ENCODE assay signal across 9 mouse cellular contexts in genomic region chr19:5295736-5296075, GRCm38 (mm10). TPM values are rescaled to one million over a fixed set of nuclear protein-coding genes. Genes with fewer than 3 reads are reported as not detected.
DNase-seq lines count a peak whose midpoint lies in the region; ATAC-seq and TF ChIP-seq lines count a peak whose summit lies in the region.
"Had no signal": no experiment of that assay in that cellular context is flagged by ENCODE, and none has a peak within 500 bp of the region (broad histone marks: within the 10 kb centered on the region; RNA-seq: fewer than 3 reads in every experiment).

No protein-coding gene starts in this region.

- 5% methylated on average over 13 of the region's 13 CpGs for WGBS in liver, adult 2 months
- WGBS in embryonic facial prominence, embryonic 13.5 days: 6% methylated on average over 13 of the region's 13 CpGs
- 5% methylated on average over 13 of the region's 13 CpGs for WGBS in intestine, embryonic 16.5 days
- WGBS in neural tube, embryonic 12.5 days: 7% methylated on average over 13 of the region's 13 CpGs

- H3K4me1 ChIP-seq in liver, adult 2 months (ENCODE audit: control insufficient read depth, insufficient read depth, low read length): peaks cover 6% of the 10 kb centered on the region
- H3K4me1 ChIP-seq in embryonic facial prominence, embryonic 13.5 days: peaks cover 44% of the 10 kb centered on the region
- peaks cover 9% of the 10 kb centered on the region for H3K4me1 ChIP-seq in intestine, embryonic 16.5 days (ENCODE audit: control insufficient read depth, insufficient read depth, low read length)
- peaks cover 25% of the 10 kb centered on the region for H3K4me1 ChIP-seq in neural tube, embryonic 12.5 days

- peaks cover 3% of the 10 kb centered on the region; the same call in 1 of the 2 replicates for H3K27me3 ChIP-seq in liver, adult 2 months (ENCODE audit: control insufficient read depth, insufficient read depth, low read length)
- H3K27me3 ChIP-seq in embryonic facial prominence, embryonic 13.5 days: no peaks in the 10 kb centered on the region
- no peaks in the 10 kb centered on the region for H3K27me3 ChIP-seq in intestine, embryonic 16.5 days (replicated peaks; ENCODE audit: control insufficient read depth, insufficient read depth, low read length)
- H3K27me3 ChIP-seq in neural tube, embryonic 12.5 days (replicated peaks): no peaks in the 10 kb centered on the region

- peak overlapping the region; percentile 32 for H3K9ac ChIP-seq in liver, adult 2 months (ENCODE audit: low read depth, low read length)
- H3K9ac ChIP-seq in embryonic facial prominence, embryonic 13.5 days: peak overlapping the region; percentile 94
- peak overlapping the region; percentile 76 for H3K9ac ChIP-seq in intestine, embryonic 16.5 days (ENCODE audit: low read depth, low read length)
- H3K9ac ChIP-seq in neural tube, embryonic 12.5 days: peak overlapping the region; percentile 58

- no peak for TF ChIP-seq POLR2A in liver, adult 2 months (IDR thresholded peaks at IDR 0.05; ENCODE audit: extremely low read depth, insufficient read depth, low read length)

- ATAC-seq in embryonic facial prominence, embryonic 13.5 days (ENCODE audit: insufficient number of reproducible peaks, insufficient read depth, low FRiP score, low TSS enrichment, low read depth): no peak
- ATAC-seq in intestine, embryonic 16.5 days: peak; percentile 53
- ATAC-seq in neural tube, embryonic 12.5 days (ENCODE audit: low FRiP score, low read depth): peak; percentile 33

- peaks cover 3% of the 10 kb centered on the region; the same call in 1 of the 2 replicates for H3K79me2 ChIP-seq in liver, adult 2 months (ENCODE audit: control insufficient read depth, insufficient read depth, low read length)

- no peak for DNase-seq in liver, adult 2 months (ENCODE audit: extremely low read depth, low read depth, low spot score)
- DNase-seq in liver: no peak
- no peak for DNase-seq in embryo, embryonic 9.5 days (ENCODE audit: extremely low spot score)
- no peak for DNase-seq in T-cell, adult 2 months (ENCODE audit: low spot score)
- DNase-seq in adrenal gland, postnatal 14 days: no peak

- TF ChIP-seq CTCF in liver, adult 2 months (IDR thresholded peaks at IDR 0.05; ENCODE audit: low read depth, low read length): no peak

- H3K4me2 ChIP-seq in embryonic facial prominence, embryonic 13.5 days: peak overlapping the region; percentile 94
- peak overlapping the region; percentile 70 for H3K4me2 ChIP-seq in intestine, embryonic 16.5 days (ENCODE audit: low read depth, low read length)
- H3K4me2 ChIP-seq in neural tube, embryonic 12.5 days (replicated peaks): peak overlapping the region; percentile 65

- peak overlapping the region; percentile 13 for H3K27ac ChIP-seq in liver, adult 2 months (replicated peaks; ENCODE audit: insufficient read depth, low read depth, low read length)
- H3K27ac ChIP-seq in embryonic facial prominence, embryonic 13.5 days: peak overlapping the region; percentile 89
- peak overlapping the region; percentile 87 for H3K27ac ChIP-seq in intestine, embryonic 16.5 days (ENCODE audit: low read length)
- H3K27ac ChIP-seq in neural tube, embryonic 12.5 days: peak overlapping the region; percentile 54; the same call in 1 of the 2 replicates

- H3K4me3 ChIP-seq in liver, adult 2 months (ENCODE audit: insufficient read depth, low read depth, low read length): peak overlapping the region; percentile 54
- peak overlapping the region; percentile 78 for H3K4me3 ChIP-seq in embryonic facial prominence, embryonic 13.5 days
- H3K4me3 ChIP-seq in intestine, embryonic 16.5 days (ENCODE audit: low read length): peak overlapping the region; percentile 72
- H3K4me3 ChIP-seq in neural tube, embryonic 12.5 days: peak overlapping the region; percentile 89

- H3K9me3 ChIP-seq in embryonic facial prominence, embryonic 13.5 days: no peaks in the 10 kb centered on the region
- no peaks in the 10 kb centered on the region for H3K9me3 ChIP-seq in intestine, embryonic 16.5 days (ENCODE audit: control insufficient read depth, low read length)
- H3K9me3 ChIP-seq in neural tube, embryonic 12.5 days: no peaks in the 10 kb centered on the region

- peaks cover 10% of the 10 kb centered on the region for H3K36me3 ChIP-seq in liver, adult 2 months (ENCODE audit: control insufficient read depth, insufficient read depth, low read length)
- H3K36me3 ChIP-seq in embryonic facial prominence, embryonic 13.5 days: peaks cover 27% of the 10 kb centered on the region
- H3K36me3 ChIP-seq in intestine, embryonic 16.5 days (ENCODE audit: control insufficient read depth, insufficient read depth, low read length): peaks cover 11% of the 10 kb centered on the region
- H3K36me3 ChIP-seq in neural tube, embryonic 12.5 days: peaks cover 28% of the 10 kb centered on the region

RNA-seq across cellular contexts. Expression of gene Sf3b2, which starts 0.5 kb away (rescaled TPM):
- total RNA-seq in liver, adult 2 months (2014; rRNA removed): 58.1 and 60.0 TPM in 2 replicates
- polyA plus RNA-seq in liver, adult 2 months (2012; rRNA removed): 60.8 and 61.4 TPM in 2 replicates
- polyA plus RNA-seq in embryonic facial prominence, embryonic 13.5 days (2015; fragmentation: Nextera tagmentation; extraction: Ambion mirVana): 404 and 414 TPM in 2 replicates
- polyA plus RNA-seq in intestine, embryonic 16.5 days (2015; fragmentation: Nextera tagmentation; extraction: Ambion mirVana): 265 and 280 TPM in 2 replicates
- polyA plus RNA-seq in neural tube, embryonic 12.5 days (2016; fragmentation: Nextera tagmentation; extraction: Ambion mirVana): 351 and 381 TPM in 2 replicates
- total RNA-seq in adrenal gland, postnatal 14 days (2021): 167 and 170 TPM in 2 replicates

RNA-seq across cellular contexts. Expression of gene Gal3st3, which starts 2.4 kb away (rescaled TPM):
- total RNA-seq in liver, adult 2 months (2014; rRNA removed): not detected in 2 replicates
- not detected in 2 replicates for polyA plus RNA-seq in liver, adult 2 months (2012; rRNA removed)
- 7.4 and 8.9 TPM in 2 replicates for polyA plus RNA-seq in embryonic facial prominence, embryonic 13.5 days (2015; fragmentation: Nextera tagmentation; extraction: Ambion mirVana)
- 1.5 and 1.9 TPM in 2 replicates for polyA plus RNA-seq in intestine, embryonic 16.5 days (2015; fragmentation: Nextera tagmentation; extraction: Ambion mirVana)
- 18.6 and 19.4 TPM in 2 replicates for polyA plus RNA-seq in neural tube, embryonic 12.5 days (2016; fragmentation: Nextera tagmentation; extraction: Ambion mirVana)
- 0.22 and 0.49 TPM in 2 replicates for total RNA-seq in adrenal gland, postnatal 14 days (2021)

RNA-seq across cellular contexts. Expression of gene Pacs1, which starts 22.8 kb away (rescaled TPM):
- total RNA-seq in liver, adult 2 months (2014; rRNA removed): 1.1 and 3.3 TPM in 2 replicates
- polyA plus RNA-seq in liver, adult 2 months (2012; rRNA removed): 2.4 and 3.0 TPM in 2 replicates
- polyA plus RNA-seq in embryonic facial prominence, embryonic 13.5 days (2015; fragmentation: Nextera tagmentation; extraction: Ambion mirVana): 28.7 and 29.8 TPM in 2 replicates
- 11.4 and 13.8 TPM in 2 replicates for polyA plus RNA-seq in intestine, embryonic 16.5 days (2015; fragmentation: Nextera tagmentation; extraction: Ambion mirVana)
- 28.9 and 35.0 TPM in 2 replicates for polyA plus RNA-seq in neural tube, embryonic 12.5 days (2016; fragmentation: Nextera tagmentation; extraction: Ambion mirVana)
- total RNA-seq in adrenal gland, postnatal 14 days (2021): 20.4 and 25.5 TPM in 2 replicates

RNA-seq across cellular contexts. Expression of gene Catsper1, which starts 39.8 kb away (rescaled TPM):
- total RNA-seq in liver, adult 2 months (2014; rRNA removed): not detected in 2 replicates
- polyA plus RNA-seq in liver, adult 2 months (2012; rRNA removed): 0.05 TPM in 1 of 2 replicates, not detected in the other
- polyA plus RNA-seq in embryonic facial prominence, embryonic 13.5 days (2015; fragmentation: Nextera tagmentation; extraction: Ambion mirVana): not detected in 2 replicates
- not detected in 2 replicates for polyA plus RNA-seq in intestine, embryonic 16.5 days (2015; fragmentation: Nextera tagmentation; extraction: Ambion mirVana)
- polyA plus RNA-seq in neural tube, embryonic 12.5 days (2016; fragmentation: Nextera tagmentation; extraction: Ambion mirVana): not detected in 2 replicates
- not detected in 2 replicates for total RNA-seq in adrenal gland, postnatal 14 days (2021)
- polyA plus RNA-seq: brain, embryonic 14.5 days had no signal

RNA-seq across cellular contexts. Expression of gene Cst6, which starts 53.7 kb away (rescaled TPM):
- total RNA-seq in liver, adult 2 months (2014; rRNA removed): not detected in 2 replicates
- not detected in 2 replicates for polyA plus RNA-seq in liver, adult 2 months (2012; rRNA removed)
- 3.6 and 3.7 TPM in 2 replicates for polyA plus RNA-seq in embryonic facial prominence, embryonic 13.5 days (2015; fragmentation: Nextera tagmentation; extraction: Ambion mirVana)
- 33.1 and 50.6 TPM in 2 replicates for polyA plus RNA-seq in intestine, embryonic 16.5 days (2015; fragmentation: Nextera tagmentation; extraction: Ambion mirVana)
- polyA plus RNA-seq in neural tube, embryonic 12.5 days (2016; fragmentation: Nextera tagmentation; extraction: Ambion mirVana): 3.9 and 4.1 TPM in 2 replicates
- total RNA-seq in adrenal gland, postnatal 14 days (2021): 1.3 and 2.8 TPM in 2 replicates

Comparison
In these comparisons a context has a peak if more than half of its experiments do, and no peak if none do; other contexts are left out.
1. H3K27ac ChIP-seq: peak in every context shown above with its lines; median percentile 89 in embryonic facial prominence, embryonic 13.5 days; 87 in intestine, embryonic 16.5 days; 54 in neural tube, embryonic 12.5 days; 13 in liver, adult 2 months.
2. H3K9ac ChIP-seq: peak in every context shown above with its lines; median percentile 94 in embryonic facial prominence, embryonic 13.5 days; 76 in intestine, embryonic 16.5 days; 58 in neural tube, embryonic 12.5 days; 32 in liver, adult 2 months.